Mouse (Mus musculus) gastrocnemius, postnatal 25 days (tissue): ENCODE data around the gene Gmnn. TPM values are rescaled to one million over a fixed set of nuclear protein-coding genes. Genes with fewer than 3 reads are reported as not detected.

Experiments
- DNase-seq: peaks from one replicate; pipeline ENCODE4 v3.0.0; 2022
- total RNA-seq, 2 experiments: library from RNA; stranded (reverse); gene quantifications; 1 replicate in 1 of 2; 2 replicates in 1 of 2; pipeline ENCODE4 v1.2.3; 2021

Gene Gmnn
- total RNA-seq, 2 experiments from 2014 or later, result 2.3 to 4.9 TPM

- no peak for DNase-seq
Observed at GRCm38 (mm10) chr13:24709656-24710396, 51.9 kb downstream of the Gmnn start.

DNA sequence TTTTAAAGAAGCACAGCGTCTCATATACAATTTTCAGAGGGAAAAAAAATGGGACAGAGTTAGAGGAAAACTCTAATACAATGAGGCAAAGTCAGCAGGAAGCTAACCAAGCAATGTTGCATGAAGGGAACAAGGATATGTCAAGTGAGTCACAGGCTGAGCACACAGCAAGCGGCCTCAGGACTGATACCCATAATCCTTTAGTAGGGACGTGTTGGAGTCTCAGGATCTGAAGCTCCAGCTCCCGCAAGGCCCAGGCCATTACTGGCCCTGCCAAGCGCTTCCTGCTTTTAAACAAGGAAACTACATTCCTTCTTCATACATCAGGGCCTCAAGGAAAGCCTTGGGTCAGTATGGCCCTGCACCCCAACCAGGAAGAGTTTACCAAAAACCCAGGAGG lies 59.6 kb downstream of the Gmnn start:
- DNase-seq, result no peak

Other genes starting within 250 kb of the Gmnn start
- 1 to 10 TPM; 2.8 to 4.9 TPM for gene Ripor2, start 179.7 kb downstream of the Gmnn start, total RNA-seq
- gene Armh2, start 20.7 kb downstream of the Gmnn start, total RNA-seq, result not detected
- 10 to 100 TPM; 35.8 to 38.3 TPM for gene BC005537, start 39.7 kb upstream of the Gmnn start, total RNA-seq
- 100 to 1,000 TPM; 138 to 147 TPM for gene Acot13, start 69.6 kb upstream of the Gmnn start, total RNA-seq
- gene Tdp2, start 69.8 kb upstream of the Gmnn start, total RNA-seq, result 1 to 10 TPM; 7.8 to 8.2 TPM
- gene D130043K22Rik, start 83.2 kb upstream of the Gmnn start, total RNA-seq, result not detected
- 1 to 10 TPM; 5.8 to 5.9 TPM for gene Aldh5a1, start 175.7 kb upstream of the Gmnn start, total RNA-seq
- under 1 TPM; 0.40 to 0.43 TPM for gene Gpld1, start 181.2 kb upstream of the Gmnn start, total RNA-seq